Mouse (Mus musculus) hindbrain, embryonic 14.5 days (tissue): ENCODE results near the gene Hjurp. TPM values are rescaled to one million over a fixed set of nuclear protein-coding genes. Genes with fewer than 3 reads are reported as not detected.

ENCODE experiments used
- ATAC-seq: fragments of 200-750 bp; cut with Nextera tagmentation; 2 replicates; pipeline ENCODE4 v1.8.0; 2017; ENCODE audit warnings: moderate number of reproducible peaks, mild to moderate bottlenecking, moderate TSS enrichment, moderate library complexity; ENCODE audit not compliant: low FRiP score
- DNase-seq: peaks from one replicate; pipeline ENCODE4 v3.0.0-alpha.2; 2015; ENCODE audit warnings: low spot score
- H3K27ac ChIP-seq: fragments of 300-500 bp; sonication (generic); 2 replicates; pipeline ENCODE4 v1.5.1; 2014; ENCODE audit warnings: mild to moderate bottlenecking, moderate library complexity
- H3K27me3 ChIP-seq: fragments of 300-500 bp; sonication (generic); 2 replicates; pipeline ENCODE4 v1.6.1; 2014; ENCODE audit warnings: mild to moderate bottlenecking, low read length, mixed read lengths; ENCODE audit not compliant: control insufficient read depth, insufficient read depth
- H3K36me3 ChIP-seq: fragments of 300-500 bp; sonication (generic); replicated peaks from 2 replicates; pipeline ENCODE4 v1.6.1; 2014; ENCODE audit not compliant: control insufficient read depth, insufficient read depth
- H3K4me1 ChIP-seq: fragments of 300-500 bp; sonication (generic); replicated peaks from 2 replicates; pipeline ENCODE4 v1.6.1; 2014; ENCODE audit warnings: antibody characterized with exemption, low read length, mixed read lengths; ENCODE audit not compliant: control insufficient read depth, insufficient read depth
- H3K4me2 ChIP-seq: fragments of 300-500 bp; sonication (generic); replicated peaks from 2 replicates; pipeline ENCODE4 v1.6.1; 2014; ENCODE audit warnings: mild to moderate bottlenecking, moderate library complexity
- H3K4me3 ChIP-seq: fragments of 300-500 bp; sonication (generic); replicated peaks from 2 replicates; pipeline ENCODE4 v1.5.1; 2014; ENCODE audit warnings: mild to moderate bottlenecking, low read length
- H3K9ac ChIP-seq: fragments of 300-500 bp; sonication (generic); 2 replicates; pipeline ENCODE4 v1.6.1; 2014
- H3K9me3 ChIP-seq: fragments of 300-500 bp; sonication (generic); 2 replicates; pipeline ENCODE4 v1.6.1; 2016; ENCODE audit warnings: low read length; ENCODE audit not compliant: control insufficient read depth
- WGBS: fragments of 180-500 bp; shearing (Covaris S2); extraction: QIAGEN DNeasy Blood & Tissue Kit; methylation state at CpG from one replicate; pipeline ENCODE4 v1.1.7; 2014; 5-methylcytosine and 5-hydroxymethylcytosine counted together
- polyA plus RNA-seq: library from polyadenylated mRNA; unstranded; fragments of >200 nt; fragmentation: Nextera tagmentation; extraction: Ambion mirVana; gene quantifications from 2 replicates; pipeline ENCODE4 v1.2.1, GENCODE M21; 2014

Gene Hjurp
- polyA plus RNA-seq, 1 experiment from 2014 or later, result 64.1 TPM

DNA sequence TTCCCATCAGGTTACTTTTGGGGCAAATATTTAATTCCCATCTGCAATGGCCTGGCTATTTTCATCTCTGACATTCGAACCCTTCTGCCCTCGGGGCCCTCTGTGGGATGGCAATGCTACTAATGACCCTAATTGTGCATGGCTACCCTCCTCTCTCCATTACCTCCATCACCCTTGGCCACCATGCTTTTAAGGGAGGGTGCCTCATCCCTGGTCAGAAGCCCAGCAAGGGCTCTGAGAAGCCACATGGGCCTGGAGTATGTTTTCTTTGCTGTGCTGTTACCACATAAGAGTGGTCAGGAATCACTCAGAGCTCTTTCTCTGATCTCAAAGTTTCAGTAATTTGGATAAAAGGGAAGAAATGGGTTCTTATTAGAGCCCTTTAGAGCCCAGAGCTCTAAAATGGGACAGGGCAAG lies 22.1 kb upstream of the Hjurp start:
- WGBS, result 88% methylated on average over 2 of the region's 2 CpGs
- peaks cover 91% of the 10 kb centered on the region for H3K9me3 ChIP-seq
- no peak overlapping the region for H3K9ac ChIP-seq
- DNase-seq (no peak), ATAC-seq (no peak)
- no peaks in the 10 kb centered on the region for H3K36me3 ChIP-seq
- H3K4me2 ChIP-seq, result no peak overlapping the region
- H3K27me3 ChIP-seq, result no peaks in the 10 kb centered on the region
- H3K4me3 ChIP-seq, result no peak overlapping the region
- H3K27ac ChIP-seq, result no peak overlapping the region
- H3K4me1 ChIP-seq, result no peaks in the 10 kb centered on the region

DNA sequence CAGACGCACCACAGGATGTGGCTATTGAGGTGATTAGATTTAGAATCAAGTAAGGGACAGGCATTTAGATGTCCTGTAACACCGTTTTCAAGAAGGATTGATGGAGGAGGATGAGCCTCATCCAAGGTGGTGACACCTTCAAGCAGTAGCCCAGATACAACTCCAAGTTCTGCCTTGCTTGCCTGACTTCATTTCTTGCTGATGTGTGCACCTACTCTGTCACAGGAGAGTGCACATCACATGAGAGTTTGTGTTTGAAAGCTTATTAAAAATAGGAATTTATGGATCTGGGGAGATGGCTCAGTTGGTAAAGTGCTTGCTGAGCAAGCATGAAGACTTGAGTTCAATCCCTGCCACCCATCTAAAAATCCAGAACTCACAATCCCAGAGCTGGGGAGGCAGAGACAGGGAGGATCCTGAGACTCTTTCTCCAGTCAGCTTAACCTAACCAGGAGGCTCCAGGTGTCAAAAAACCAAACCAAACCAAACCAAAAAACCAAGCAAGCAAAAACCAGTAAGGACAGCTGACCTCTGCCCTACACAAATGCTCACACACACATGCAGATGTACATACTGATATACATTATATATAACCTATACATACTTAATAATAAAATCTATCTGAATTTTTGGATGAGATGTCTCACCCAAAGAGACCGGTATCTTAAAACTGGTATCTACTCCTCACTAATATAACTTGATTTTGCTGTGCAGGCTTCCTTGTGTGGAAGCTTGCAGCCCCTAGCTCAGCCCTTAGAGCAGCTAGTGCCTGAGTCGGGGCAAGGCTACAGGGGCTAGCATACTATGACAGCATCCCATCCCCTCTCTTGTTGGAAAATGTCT lies 21.5 kb upstream of the Hjurp start:
- Histone ChIP-seq H3K27ac (no peak overlapping the region), H3K27me3 (no peaks in the 10 kb centered on the region), H3K4me1 (no peaks in the 10 kb centered on the region), H3K4me3 (no peak overlapping the region), H3K9ac (no peak overlapping the region), H3K36me3 (no peaks in the 10 kb centered on the region), H3K4me2 (no peak overlapping the region), H3K9me3 (peaks cover 89% of the 10 kb centered on the region)
- DNase-seq, result peak; percentile 28
- ATAC-seq, result no peak
- 65% methylated on average over 4 of the region's 4 CpGs for WGBS

DNA sequence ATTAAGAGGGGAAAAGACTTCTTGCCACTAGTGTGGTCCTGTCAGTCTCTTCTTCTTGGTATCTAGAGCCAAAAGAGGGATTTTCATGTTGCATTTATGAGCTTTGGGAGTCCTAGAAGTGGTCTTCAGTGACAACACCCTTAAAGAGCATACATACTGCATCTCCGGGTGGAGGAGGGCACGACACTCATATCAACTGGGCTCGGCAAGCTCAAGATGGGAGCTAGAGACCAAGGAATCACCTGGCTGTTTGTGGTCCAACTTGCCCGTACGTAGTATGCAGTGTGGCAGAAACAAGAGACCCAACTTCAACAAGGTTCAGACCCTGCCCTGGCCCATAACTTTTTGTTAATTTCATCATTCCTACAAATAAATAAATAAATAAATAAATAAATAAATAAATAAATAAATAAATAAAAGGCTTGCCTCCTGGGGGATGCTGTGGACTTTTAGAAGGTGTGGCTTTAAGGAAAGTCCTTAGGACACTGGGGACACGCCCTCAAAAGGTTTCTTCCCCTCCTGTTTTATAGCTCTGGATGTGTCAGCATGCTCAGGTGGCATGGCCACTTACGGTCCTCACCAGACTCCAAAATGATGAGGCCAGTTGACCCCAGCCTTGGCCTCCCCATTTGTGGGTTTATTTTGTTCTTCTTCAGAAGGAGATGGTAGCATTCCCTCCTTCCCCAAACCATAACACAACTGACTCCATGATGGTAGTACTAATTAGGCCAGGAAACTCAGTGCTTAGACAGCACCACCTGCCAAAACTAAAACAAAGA lies 20.2 kb upstream of the Hjurp start:
- Histone ChIP-seq H3K9me3 (peaks cover 80% of the 10 kb centered on the region), H3K4me3 (no peak overlapping the region), H3K36me3 (no peaks in the 10 kb centered on the region), H3K4me1 (no peaks in the 10 kb centered on the region), H3K4me2 (no peak overlapping the region), H3K27me3 (no peaks in the 10 kb centered on the region), H3K9ac (no peak overlapping the region), H3K27ac (no peak overlapping the region)
- no peak for DNase-seq
- 72% methylated on average over 7 of the region's 7 CpGs for WGBS
- no peak for ATAC-seq

DNA sequence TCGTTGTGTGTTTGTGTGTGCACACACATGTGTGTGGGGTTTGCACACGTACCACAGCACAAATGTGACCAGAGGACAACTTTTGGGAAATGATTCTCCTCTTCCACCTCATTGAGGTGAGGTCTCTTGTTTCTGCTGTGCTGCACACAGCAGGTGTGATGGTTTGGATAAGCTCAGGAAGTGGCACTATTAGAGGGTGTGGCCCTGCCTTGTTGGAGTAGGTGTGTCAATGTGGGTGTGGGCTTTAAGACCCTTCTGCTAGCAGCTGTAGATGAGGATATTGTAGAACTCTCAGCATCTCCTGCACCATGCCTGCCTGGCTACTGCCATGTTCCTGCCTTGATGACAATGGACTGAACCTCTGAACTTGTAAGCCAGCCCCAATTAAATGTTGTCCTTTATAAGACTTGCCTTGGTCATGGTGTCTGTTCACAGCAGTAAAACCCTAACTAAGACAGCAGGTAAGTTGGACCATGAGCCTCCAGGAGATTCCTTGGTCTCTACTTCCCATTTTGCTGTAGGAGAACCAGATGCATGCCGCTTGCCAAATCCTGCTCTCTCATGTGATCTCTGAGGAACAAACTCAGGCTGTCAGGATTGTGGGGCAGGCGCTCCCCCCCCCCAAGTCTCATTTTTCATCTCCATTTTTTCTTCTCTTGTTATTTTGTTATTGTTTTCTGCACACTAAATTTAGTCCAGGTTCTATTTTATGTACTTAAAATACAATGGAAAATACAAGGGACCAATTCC lies 18.9 kb upstream of the Hjurp start:
- peak; percentile 19; the same call in 1 of the 2 replicates for ATAC-seq
- no peak for DNase-seq

DNA sequence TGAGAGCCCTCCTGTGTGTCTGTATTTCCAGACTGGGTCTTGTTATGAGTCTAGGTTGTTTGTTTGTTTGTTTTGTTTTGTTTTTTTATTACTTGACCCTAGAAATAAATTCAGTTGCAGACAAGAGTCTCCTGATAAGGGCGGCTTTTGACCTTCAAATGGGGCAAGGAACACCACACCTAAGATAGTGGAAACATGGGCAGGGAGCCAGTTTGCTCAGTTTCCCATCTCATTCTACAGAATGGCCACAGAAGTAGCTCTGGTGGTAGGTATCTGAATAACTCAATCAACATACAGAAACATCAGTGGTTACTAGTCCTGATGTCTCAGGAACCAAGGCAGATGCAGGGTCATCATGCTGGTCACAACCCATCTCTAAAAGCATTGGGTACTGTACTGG lies 17.2 kb upstream of the Hjurp start:
- Histone ChIP-seq H3K27ac (no peak overlapping the region), H3K4me2 (no peak overlapping the region), H3K4me1 (no peaks in the 10 kb centered on the region), H3K27me3 (no peaks in the 10 kb centered on the region), H3K9me3 (peaks cover 77% of the 10 kb centered on the region), H3K9ac (no peak overlapping the region), H3K4me3 (no peak overlapping the region), H3K36me3 (no peaks in the 10 kb centered on the region)
- ATAC-seq, result no peak
- WGBS, result 25% methylated on average over 1 of the region's 1 CpGs
- DNase-seq, result no peak

More for the DNA sequence above, 18.9 kb upstream of the Hjurp start:
- Histone ChIP-seq H3K4me1 (no peaks in the 10 kb centered on the region), H3K9me3 (peaks cover 77% of the 10 kb centered on the region), H3K4me2 (no peak overlapping the region), H3K4me3 (no peak overlapping the region), H3K27me3 (no peaks in the 10 kb centered on the region), H3K36me3 (no peaks in the 10 kb centered on the region), H3K27ac (no peak overlapping the region), H3K9ac (no peak overlapping the region)
- WGBS, result 78% methylated on average over 4 of the region's 4 CpGs

DNA sequence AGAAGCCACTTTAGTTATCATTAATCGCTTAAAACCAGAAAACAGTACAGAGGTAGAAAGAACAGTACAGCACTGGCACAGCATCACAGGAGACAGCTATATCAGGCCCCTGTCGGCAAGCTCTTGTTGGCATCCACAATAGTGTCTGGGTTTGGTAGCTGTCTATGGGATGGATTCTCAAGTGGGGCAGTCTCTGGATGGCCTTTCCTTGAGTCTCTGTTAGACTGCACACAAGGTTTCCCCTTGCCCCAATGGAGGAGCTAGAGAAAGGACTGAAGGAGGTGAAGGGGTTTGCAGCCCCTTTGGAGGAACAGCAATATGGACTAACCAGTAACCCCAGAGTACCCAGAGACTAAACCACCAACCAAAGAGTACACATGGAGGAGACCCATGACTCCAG lies 14.6 kb upstream of the Hjurp start:
- 56% methylated on average over 2 of the region's 2 CpGs for WGBS
- Histone ChIP-seq H3K9me3 (peaks cover 78% of the 10 kb centered on the region), H3K9ac (no peak overlapping the region), H3K36me3 (no peaks in the 10 kb centered on the region), H3K4me1 (no peaks in the 10 kb centered on the region), H3K4me3 (no peak overlapping the region), H3K27me3 (no peaks in the 10 kb centered on the region), H3K27ac (no peak overlapping the region), H3K4me2 (no peak overlapping the region)
- ATAC-seq (0 out of 2 replicates have a peak, but pooled peaks have one; percentile 7), DNase-seq (no peak)

DNA sequence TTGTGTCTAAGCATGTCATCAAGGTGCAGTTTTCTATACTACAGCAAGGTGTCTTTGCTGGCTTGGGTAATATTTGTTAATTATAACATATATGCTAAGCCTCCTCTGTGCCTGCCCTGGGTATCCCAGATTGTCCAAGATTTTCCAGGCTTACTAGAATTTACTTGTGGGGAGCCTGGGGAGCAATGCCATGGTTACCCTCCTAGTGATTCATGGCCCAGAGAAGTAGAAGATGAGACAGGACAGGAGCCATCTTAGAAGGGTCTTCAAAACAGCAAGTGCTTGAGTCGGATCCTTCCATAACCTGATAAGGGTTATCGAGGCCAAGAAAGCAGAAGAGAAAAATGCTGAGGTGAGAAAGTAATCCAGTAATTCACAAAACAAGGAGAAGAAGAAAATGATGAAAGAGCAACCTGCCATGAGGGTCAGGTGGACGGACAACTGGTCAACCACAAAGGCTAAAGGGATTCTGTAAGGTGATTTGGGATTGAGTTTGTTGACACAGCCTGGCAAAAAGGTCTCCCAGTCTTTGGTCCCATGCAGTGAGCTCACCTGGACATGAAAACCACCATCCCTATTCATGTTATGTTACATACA lies 14.1 kb upstream of the Hjurp start:
- no peak overlapping the region for H3K27ac ChIP-seq
- H3K4me3 ChIP-seq, result no peak overlapping the region
- no peak overlapping the region for H3K9ac ChIP-seq
- ATAC-seq (no peak), DNase-seq (no peak)
- no peaks in the 10 kb centered on the region for H3K27me3 ChIP-seq
- H3K4me1 ChIP-seq, result no peaks in the 10 kb centered on the region
- 65% methylated on average over 3 of the region's 3 CpGs for WGBS
- H3K36me3 ChIP-seq, result no peaks in the 10 kb centered on the region
- H3K9me3 ChIP-seq, result peaks cover 78% of the 10 kb centered on the region
- no peak overlapping the region for H3K4me2 ChIP-seq

DNA sequence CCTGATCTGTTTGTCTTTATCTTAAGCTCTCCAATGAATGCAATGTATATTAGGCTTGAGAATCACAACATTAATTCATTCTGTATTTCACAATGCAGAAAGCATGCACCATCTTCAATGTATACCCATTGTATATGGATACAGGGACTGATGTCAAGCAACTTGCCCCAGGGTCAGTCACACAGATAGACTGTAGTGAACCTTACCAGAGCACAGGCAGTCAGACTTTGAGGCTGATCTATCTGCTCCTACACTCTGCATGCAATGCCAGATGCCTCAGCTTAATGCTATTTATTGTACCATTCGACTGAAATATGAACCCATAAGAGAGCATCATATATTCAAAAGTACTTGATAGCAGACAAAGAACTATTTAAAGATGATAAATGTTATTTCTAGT lies 13.1 kb upstream of the Hjurp start:
- no peaks in the 10 kb centered on the region for H3K36me3 ChIP-seq
- DNase-seq, result no peak
- ATAC-seq, result no peak
- H3K4me3 ChIP-seq, result no peak overlapping the region
- H3K27ac ChIP-seq, result no peak overlapping the region
- H3K4me1 ChIP-seq, result no peaks in the 10 kb centered on the region
- peaks cover 78% of the 10 kb centered on the region for H3K9me3 ChIP-seq
- H3K4me2 ChIP-seq, result no peak overlapping the region
- no peak overlapping the region for H3K9ac ChIP-seq
- 72% methylated on average over 1 of the region's 1 CpGs for WGBS
- H3K27me3 ChIP-seq, result no peaks in the 10 kb centered on the region

DNA sequence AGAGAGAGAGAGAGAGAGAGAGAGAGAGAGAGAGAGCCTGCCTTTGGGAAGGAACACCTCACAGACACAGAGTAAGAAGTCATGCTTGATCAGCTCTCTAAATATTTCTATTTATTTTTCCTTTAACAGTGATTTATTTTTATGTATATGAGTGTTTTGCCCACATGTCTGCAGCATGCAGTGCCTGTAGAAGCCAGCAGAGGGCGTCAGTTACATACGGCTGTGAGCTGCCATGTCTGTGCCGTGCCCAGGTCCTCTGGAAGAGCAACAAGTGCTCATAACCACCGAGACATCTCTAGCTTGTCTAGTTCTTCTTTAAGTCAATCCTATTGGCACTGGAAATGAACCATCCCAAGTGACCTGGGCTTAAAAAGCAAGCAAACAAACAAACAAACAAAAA lies 12.5 kb upstream of the Hjurp start:
- WGBS, result 47% methylated on average over 4 of the region's 4 CpGs
- no peaks in the 10 kb centered on the region for H3K4me1 ChIP-seq
- ATAC-seq (no peak), DNase-seq (no peak)
- peaks cover 79% of the 10 kb centered on the region for H3K9me3 ChIP-seq
- H3K9ac ChIP-seq, result no peak overlapping the region
- no peak overlapping the region for H3K4me3 ChIP-seq
- H3K4me2 ChIP-seq, result no peak overlapping the region
- H3K36me3 ChIP-seq, result no peaks in the 10 kb centered on the region
- no peaks in the 10 kb centered on the region for H3K27me3 ChIP-seq
- H3K27ac ChIP-seq, result no peak overlapping the region
